8 mouse cellular contexts compared by ENCODE assay signal in genomic region chr9:63975996-63976395, GRCm38 (mm10). TPM values are rescaled to one million over a fixed set of nuclear protein-coding genes. Genes with fewer than 3 reads are reported as not detected.
DNase-seq lines count a peak whose midpoint lies in the region; ATAC-seq and TF ChIP-seq lines count a peak whose summit lies in the region.

No protein-coding gene starts in this region.

- H3K9me3 ChIP-seq in heart, embryonic 16.5 days (replicated peaks; ENCODE audit: control insufficient read depth, low read length), result no peaks in the 10 kb centered on the region
- H3K9me3 ChIP-seq in forebrain, embryonic 12.5 days, result no peaks in the 10 kb centered on the region
- H3K9me3 ChIP-seq in limb, embryonic 14.5 days (ENCODE audit: control insufficient read depth, low read length), result no peaks in the 10 kb centered on the region

- H3K4me2 ChIP-seq in heart, embryonic 16.5 days (ENCODE audit: low read depth, low read length), result peak overlapping the region; percentile 33
- H3K4me2 ChIP-seq in forebrain, embryonic 12.5 days, result peak overlapping the region; percentile 24; the same call in 1 of the 2 replicates
- H3K4me2 ChIP-seq in limb, embryonic 14.5 days (replicated peaks; ENCODE audit: low read depth, low read length, severe bottlenecking), result no peak overlapping the region

- DNase-seq in heart, adult 9 months (ENCODE audit: low spot score in 2 of 2), result no peak
- DNase-seq in R1 (ENCODE audit: low read depth, low spot score), result peak; percentile 91
- DNase-seq in limb, embryonic 14.5 days (ENCODE audit: low spot score), result no peak
- DNase-seq in cerebellum, postnatal 25 days, result no peak
- no peak for DNase-seq in cerebellum, adult 11 months
- DNase-seq in thymus, adult 2 months, result no peak

- H3K36me3 ChIP-seq in heart, embryonic 16.5 days (ENCODE audit: control insufficient read depth, insufficient read depth), result no peaks in the 10 kb centered on the region
- no peaks in the 10 kb centered on the region for H3K36me3 ChIP-seq in forebrain, embryonic 12.5 days (replicated peaks)
- H3K36me3 ChIP-seq in limb, embryonic 14.5 days (ENCODE audit: control insufficient read depth, insufficient read depth, low read length), result 0 out of 2 replicates have a peak, but pooled peaks cover 10% of the 10 kb centered on the region
- H3K36me3 ChIP-seq in thymus, adult 2 months (ENCODE audit: control insufficient read depth, insufficient read depth, low read length), result no peaks in the 10 kb centered on the region

- peak overlapping the region; percentile 51; the same call in 1 of the 2 replicates for H3K9ac ChIP-seq in heart, embryonic 16.5 days (ENCODE audit: low read length)
- 0 out of 2 replicates have a peak overlapping the region, but pooled peaks have one; percentile 5 for H3K9ac ChIP-seq in forebrain, embryonic 12.5 days
- no peak overlapping the region for H3K9ac ChIP-seq in limb, embryonic 14.5 days (ENCODE audit: low read depth, low read length, severe bottlenecking)

- WGBS in heart, embryonic 16.5 days, result 35% methylated on average over 11 of the region's 11 CpGs
- 12% methylated on average over 11 of the region's 11 CpGs for WGBS in forebrain, embryonic 12.5 days
- 34% methylated on average over 11 of the region's 11 CpGs for WGBS in limb, embryonic 14.5 days
- WGBS in thymus, adult 2 months, result 86% methylated on average over 11 of the region's 11 CpGs

- no peaks in the 10 kb centered on the region for H3K27me3 ChIP-seq in heart, embryonic 16.5 days (ENCODE audit: control insufficient read depth, insufficient read depth, low read length)
- H3K27me3 ChIP-seq in forebrain, embryonic 12.5 days, result no peaks in the 10 kb centered on the region
- H3K27me3 ChIP-seq in limb, embryonic 14.5 days (ENCODE audit: control insufficient read depth, insufficient read depth, low read length), result no peaks in the 10 kb centered on the region
- H3K27me3 ChIP-seq in thymus, adult 2 months (ENCODE audit: control insufficient read depth, insufficient read depth, low read length), result no peaks in the 10 kb centered on the region

- TF ChIP-seq POLR2A in limb, embryonic 14.5 days (IDR thresholded peaks at IDR 0.05; ENCODE audit: borderline replicate concordance, extremely low read depth, insufficient read depth, insufficient read length), result no peak
- TF ChIP-seq POLR2A in thymus, adult 2 months (IDR thresholded peaks at IDR 0.05; ENCODE audit: control insufficient read depth, extremely low read depth, insufficient read depth, low read length, poor library complexity), result no peak

- H3K27ac ChIP-seq in heart, embryonic 16.5 days (ENCODE audit: low read length), result peak overlapping the region; percentile 73
- peak overlapping the region; percentile 46; the same call in 1 of the 2 replicates for H3K27ac ChIP-seq in forebrain, embryonic 12.5 days
- peak overlapping the region; percentile 28; the same call in 1 of the 2 replicates for H3K27ac ChIP-seq in limb, embryonic 14.5 days (replicated peaks; ENCODE audit: low read depth, low read length)
- no peak overlapping the region for H3K27ac ChIP-seq in thymus, adult 2 months (ENCODE audit: control insufficient read depth, insufficient read depth, low read length)

- H3K4me1 ChIP-seq in heart, embryonic 16.5 days (ENCODE audit: control insufficient read depth, insufficient read depth, low read length), result peaks cover 94% of the 10 kb centered on the region
- peaks cover 50% of the 10 kb centered on the region for H3K4me1 ChIP-seq in forebrain, embryonic 12.5 days
- H3K4me1 ChIP-seq in limb, embryonic 14.5 days (ENCODE audit: control insufficient read depth, insufficient read depth, low read length), result peaks cover 87% of the 10 kb centered on the region
- H3K4me1 ChIP-seq in thymus, adult 2 months (replicated peaks; ENCODE audit: control insufficient read depth, insufficient read depth, low read length), result no peaks in the 10 kb centered on the region

- ATAC-seq in heart, embryonic 16.5 days (replicated peaks; ENCODE audit: extremely low read depth, insufficient read depth, low FRiP score), result 0 out of 2 replicates have a peak, but pooled peaks have one; percentile 8
- peak; percentile 63 for ATAC-seq in forebrain, embryonic 12.5 days (ENCODE audit: low FRiP score)
- no peak for ATAC-seq in limb, embryonic 14.5 days (ENCODE audit: low FRiP score, low read depth)

- no peak overlapping the region for H3K4me3 ChIP-seq in heart, embryonic 16.5 days (ENCODE audit: low read length)
- no peak overlapping the region for H3K4me3 ChIP-seq in forebrain, embryonic 12.5 days (replicated peaks)
- H3K4me3 ChIP-seq in limb, embryonic 14.5 days (replicated peaks; ENCODE audit: low read length), result no peak overlapping the region
- no peak overlapping the region for H3K4me3 ChIP-seq in thymus, adult 2 months (ENCODE audit: control insufficient read depth, insufficient read depth, low read length)

- TF ChIP-seq CTCF in thymus, adult 2 months (IDR thresholded peaks at IDR 0.05; ENCODE audit: borderline replicate concordance, control insufficient read depth, extremely low read depth, insufficient read depth, low read length, poor library complexity), result no peak

RNA-seq across cellular contexts. Expression of gene Smad6, which starts 45.9 kb away (rescaled TPM):
- 12.8 and 13.7 TPM in 2 replicates for polyA plus RNA-seq in heart, embryonic 16.5 days (2015; fragmentation: Nextera tagmentation; extraction: Ambion mirVana)
- 5.2 and 6.5 TPM in 2 replicates for polyA plus RNA-seq in forebrain, embryonic 12.5 days (2016; fragmentation: Nextera tagmentation; extraction: Ambion mirVana)
- polyA plus RNA-seq in limb, embryonic 14.5 days (2012; rRNA removed), result 23.5 and 43.1 TPM in 2 replicates
- polyA plus RNA-seq in limb, embryonic 14.5 days (2014; fragmentation: Nextera tagmentation; extraction: Ambion mirVana), result 12.0 and 14.7 TPM in 2 replicates
- 6.5 and 8.0 TPM in 2 replicates for polyA plus RNA-seq in thymus, adult 2 months (2012; rRNA removed)
